Mouse (Mus musculus): ENCODE measurements at regions not wholly inside any gene's neighbourhood (a gene's known extent, or its start where the extent isn't known, plus 50 kb on each side); places are given as distances from the start of the nearest gene placed in this dataset.

DNA sequence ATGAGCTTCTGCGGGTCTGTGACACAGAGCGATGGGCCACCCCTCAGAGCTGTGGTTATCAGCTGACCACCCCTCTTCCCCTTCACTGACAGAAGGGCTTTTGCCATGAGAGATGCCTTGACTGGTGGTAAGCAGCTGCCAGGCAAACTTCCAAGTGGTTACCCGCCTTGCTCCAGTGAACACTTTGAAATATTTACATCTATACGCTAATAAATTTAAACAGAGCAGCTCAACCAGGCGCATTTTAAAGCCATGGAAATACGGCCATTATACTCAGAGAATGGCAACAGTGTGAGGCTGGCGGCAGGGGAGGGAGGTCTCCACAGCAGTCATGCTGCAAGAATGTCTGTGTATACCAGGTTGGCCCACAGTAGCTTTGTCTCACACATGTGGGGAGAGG lies 53.8 kb upstream of the Lrig3 start:
- H3K4me2 ChIP-seq (ENCODE audit: insufficient read depth, low read depth, poor library complexity, severe bottlenecking) = no peak overlapping the region
- H3K27me3 ChIP-seq (replicated peaks) = no peaks in the 10 kb centered on the region
- H3K9me3 ChIP-seq (replicated peaks; ENCODE audit: low read length) = peaks cover 60% of the 10 kb centered on the region
- no peak overlapping the region for H3K27ac ChIP-seq (ENCODE audit: insufficient read depth, low read depth)
- no peak overlapping the region for H3K4me3 ChIP-seq (replicated peaks in 1 of 3; ENCODE audit: low read depth in 2 of 3, low read length in 2 of 3, poor library complexity in 1 of 3)
- H3K4me1 ChIP-seq (ENCODE audit: control insufficient read depth in 1 of 2, insufficient read depth in 2 of 2) = no peaks in the 10 kb centered on the region
- no peak for DNase-seq (ENCODE audit: extremely low read depth)
- H3K36me3 ChIP-seq (replicated peaks in 1 of 2; ENCODE audit: control insufficient read depth in 1 of 2, insufficient read depth in 1 of 2, low read length in 1 of 2) = no peaks in the 10 kb centered on the region
- no peak for TF ChIP-seq MAFK (IDR thresholded peaks at IDR 0.05; ENCODE audit: insufficient replicate concordance, low read length)
- no peak for TF ChIP-seq CHD1 (IDR thresholded peaks at IDR 0.05; ENCODE audit: low read depth, low read length)
- TF ChIP-seq HCFC1 (IDR thresholded peaks at IDR 0.05; ENCODE audit: low read depth, low read length) = no peak
- TF ChIP-seq USF1 (IDR thresholded peaks at IDR 0.05; ENCODE audit: low read depth, low read length) = no peak
- TF ChIP-seq RAD21 (IDR thresholded peaks at IDR 0.05; ENCODE audit: low read depth, low read length) = no peak
- no peak for TF ChIP-seq NELFE (IDR thresholded peaks at IDR 0.05; ENCODE audit: low read depth, low read length)
- no peak for TF ChIP-seq JUN (IDR thresholded peaks at IDR 0.05; ENCODE audit: insufficient read depth, low read depth, low read length)
- no peak for TF ChIP-seq ZMIZ1 (IDR thresholded peaks at IDR 0.05; ENCODE audit: low read depth, low read length)
- TF ChIP-seq USF2 (conservative IDR thresholded peaks at IDR 0.05; ENCODE audit: low read depth, low read length) = no peak
- TF ChIP-seq ZNF384 (IDR thresholded peaks at IDR 0.05; ENCODE audit: low read depth, low read length) = no peak
- TF ChIP-seq E2F4 (IDR thresholded peaks at IDR 0.05; ENCODE audit: insufficient replicate concordance, low read depth, low read length) = no peak
- TF ChIP-seq GABPA (IDR thresholded peaks at IDR 0.05; ENCODE audit: insufficient replicate concordance, low read depth, low read length) = no peak
- TF ChIP-seq TBP (conservative IDR thresholded peaks at IDR 0.05; ENCODE audit: low read depth, low read length) = no peak
- TF ChIP-seq MYC (IDR thresholded peaks at IDR 0.05; ENCODE audit: low read depth, low read length) = no peak
- no peak for TF ChIP-seq EP300 (IDR thresholded peaks at IDR 0.05; ENCODE audit: low read length)
- no peak for TF ChIP-seq CHD2 (IDR thresholded peaks at IDR 0.05; ENCODE audit: low read length)
- no peak for TF ChIP-seq ETS1 (conservative IDR thresholded peaks at IDR 0.05; ENCODE audit: low read depth, low read length)
- no peak for TF ChIP-seq PAX5 (IDR thresholded peaks at IDR 0.05; ENCODE audit: low read length)
- no peak for TF ChIP-seq MAZ (IDR thresholded peaks at IDR 0.05; ENCODE audit: low read depth, low read length)
- TF ChIP-seq TCF12 (IDR thresholded peaks at IDR 0.05; ENCODE audit: low read depth, low read length) = no peak
- dilution Hi-C loops (cut with MboI; ENCODE audit: extremely low pct_ligation_motif_present, extremely low pct_unique_long_range_greater_than_20kb, low sequenced_read_pairs) = no loop called here
- no peak overlapping the region for H3K9ac ChIP-seq (ENCODE audit: insufficient read depth, low read depth)
- no peaks in the 10 kb centered on the region for H3K79me2 ChIP-seq (replicated peaks; ENCODE audit: control insufficient read depth, extremely low read depth, insufficient read depth, poor library complexity, severe bottlenecking)
- in situ Hi-C loops (cut with MboI; ENCODE audit: low pct_ligation_motif_present, low pct_unique_long_range_greater_than_20kb, low sequenced_read_pairs) = no loop called here

Data from CH12.LX (cell line).